Mouse (Mus musculus): Measurements from ENCODE around the gene Pla2g4f.

Pla2g4f gene

GRCm38 (mm10) chr2:120313976-120314375 is at the start of gene Pla2g4f:
TSS of gene Pla2g4f (minus strand) at chr2:120314165.
- DNase-seq (ENCODE audit: low spot score in 2 of 2): peak in 1 of 2 experiments; percentile 9

GRCm38 (mm10) chr2:120360425-120360824 is 46.5 kb upstream of the Pla2g4f start:
- no peak for DNase-seq (ENCODE audit: low spot score in 2 of 2)

- DNase-seq (ENCODE audit: low spot score in 2 of 2): peak; percentile 80 to 90
Observed at GRCm38 (mm10) chr2:120352682-120353646, 39.0 kb upstream of the Pla2g4f start, which contains the start of gene Vps39. TSS of gene Vps39 (minus strand) at chr2:120353137.

GRCm38 (mm10) chr2:120351321-120351720 is 37.4 kb upstream of the Pla2g4f start:
- no peak for DNase-seq (ENCODE audit: low spot score in 2 of 2)

GRCm38 (mm10) chr2:120348120-120348519 is 34.2 kb upstream of the Pla2g4f start:
- no peak for DNase-seq (ENCODE audit: low spot score in 2 of 2)

GRCm38 (mm10) chr2:120341741-120342140 is 27.8 kb upstream of the Pla2g4f start:
- no peak for DNase-seq (ENCODE audit: low spot score in 2 of 2)

GRCm38 (mm10) chr2:120337886-120338285 is 23.9 kb upstream of the Pla2g4f start:
- DNase-seq (ENCODE audit: low spot score in 2 of 2): no peak

- DNase-seq (ENCODE audit: low spot score in 2 of 2): no peak
Observed at GRCm38 (mm10) chr2:120331575-120331974, 17.6 kb upstream of the Pla2g4f start.

GRCm38 (mm10) chr2:120315077-120315476 is 1.1 kb upstream of the Pla2g4f start:
- peak; percentile 38 to 41 for DNase-seq (ENCODE audit: low spot score in 2 of 2)

GRCm38 (mm10) chr2:120314487-120314886 is 522 bp upstream of the Pla2g4f start:
- DNase-seq (ENCODE audit: low spot score in 2 of 2): no peak

GRCm38 (mm10) chr2:120312276-120312825 is 1.6 kb downstream of the Pla2g4f start:
- DNase-seq (ENCODE audit: low spot score in 2 of 2): no peak

GRCm38 (mm10) chr2:120304113-120304512 is 9.9 kb downstream of the Pla2g4f start:
- DNase-seq (ENCODE audit: low spot score in 2 of 2): peak in 1 of 2 experiments; percentile 19

- DNase-seq (ENCODE audit: low spot score in 2 of 2): no peak
Observed at GRCm38 (mm10) chr2:120301076-120301475, 12.9 kb downstream of the Pla2g4f start.

GRCm38 (mm10) chr2:120299866-120300265 is 14.1 kb downstream of the Pla2g4f start:
- DNase-seq (ENCODE audit: low spot score in 2 of 2): no peak

GRCm38 (mm10) chr2:120296160-120296559 is 17.8 kb downstream of the Pla2g4f start:
- DNase-seq (ENCODE audit: low spot score in 2 of 2): no peak

- no peak for DNase-seq (ENCODE audit: low spot score in 2 of 2)
Observed at GRCm38 (mm10) chr2:120291471-120292078, 22.4 kb downstream of the Pla2g4f start.

- no peak for DNase-seq (ENCODE audit: low spot score in 2 of 2)
Observed at GRCm38 (mm10) chr2:120288995-120289394, 25.0 kb downstream of the Pla2g4f start, which contains the start of gene Pla2g4d. TSS of gene Pla2g4d (minus strand) at chr2:120289197.

GRCm38 (mm10) chr2:120288401-120288800 is 25.6 kb downstream of the Pla2g4f start:
- DNase-seq (ENCODE audit: low spot score in 2 of 2): no peak

GRCm38 (mm10) chr2:120285639-120286038 is 28.3 kb downstream of the Pla2g4f start:
- no peak for DNase-seq (ENCODE audit: low spot score in 2 of 2)

- DNase-seq (ENCODE audit: low spot score in 2 of 2): no peak
Observed at GRCm38 (mm10) chr2:120284705-120285104, 29.3 kb downstream of the Pla2g4f start.

GRCm38 (mm10) chr2:120284094-120284493 is 29.9 kb downstream of the Pla2g4f start:
- DNase-seq (ENCODE audit: low spot score in 2 of 2): no peak

GRCm38 (mm10) chr2:120283550-120283949 is 30.4 kb downstream of the Pla2g4f start:
- no peak for DNase-seq (ENCODE audit: low spot score in 2 of 2)
